Mouse (Mus musculus): ENCODE results near the gene Olfr726. TPM values are rescaled to one million over a fixed set of nuclear protein-coding genes. Genes with fewer than 3 reads are reported as not detected.

Olfr726 gene
- not detected for polyA plus RNA-seq (2012; fragmentation: generic; extraction: Trizol)

DNA sequence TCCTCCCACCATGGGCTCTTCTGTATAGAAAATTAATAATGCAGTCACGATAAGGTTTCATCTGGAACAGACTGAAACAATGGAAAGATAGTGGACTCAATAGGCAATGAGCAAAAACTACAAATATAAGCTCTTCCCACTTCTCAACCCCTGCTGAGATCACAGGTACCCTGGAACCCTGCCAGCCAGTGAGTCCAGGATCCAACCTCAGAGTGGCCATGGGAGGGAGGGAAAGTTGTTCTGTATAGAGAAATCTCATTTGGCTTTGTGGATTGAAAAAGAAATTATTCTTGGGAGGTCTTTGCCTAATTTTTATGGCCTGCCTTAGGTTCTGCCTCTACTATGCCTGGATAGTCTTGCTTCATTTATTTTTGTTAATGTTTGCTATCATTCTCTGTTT lies at the start of gene Olfr726:
Gene Olfr726 (minus strand): TSS at position 101 of the 400 bp plus-strand sequence.
- no peak within 1 kb of the TSS for H3K4me3 ChIP-seq
- no peaks in the 10 kb centered on the region for H3K79me2 ChIP-seq (ENCODE audit: control insufficient read depth, insufficient read depth)
- no peak for TF ChIP-seq TCF12 (IDR thresholded peaks at IDR 0.05; ENCODE audit: insufficient read depth, poor library complexity, severe bottlenecking)
- no peak for TF ChIP-seq POLR2AphosphoS2 (IDR thresholded peaks at IDR 0.05; ENCODE audit: insufficient read length, low read depth)
- no peak for TF ChIP-seq USF1 (IDR thresholded peaks at IDR 0.05; ENCODE audit: low read depth)
- TF ChIP-seq CEBPB (IDR thresholded peaks at IDR 0.05; ENCODE audit: insufficient read depth, poor library complexity, severe bottlenecking): no peak
- no peak for TF ChIP-seq MYOG (IDR thresholded peaks at IDR 0.05; ENCODE audit: control insufficient read depth in 1 of 3, insufficient read depth in 1 of 3, insufficient read length in 2 of 3, low read depth in 2 of 3)
- no peak for TF ChIP-seq MAX (IDR thresholded peaks at IDR 0.05; ENCODE audit: low read depth)
- TF ChIP-seq POLR2A (IDR thresholded peaks at IDR 0.05; ENCODE audit: insufficient read length, low read depth): no peak
- no peak for TF ChIP-seq TCF3 (IDR thresholded peaks at IDR 0.05; ENCODE audit: insufficient read length, low read depth)
- no peak for TF ChIP-seq MYOD1 (IDR thresholded peaks at IDR 0.05; ENCODE audit: control insufficient read depth in 1 of 3, insufficient read length in 2 of 3, low read depth in 2 of 3)
- TF ChIP-seq REST (IDR thresholded peaks at IDR 0.05; ENCODE audit: insufficient read depth, insufficient read length): no peak
- no peak for TF ChIP-seq E2F4 (IDR thresholded peaks at IDR 0.05; ENCODE audit: insufficient read depth)
- TF ChIP-seq SRF (IDR thresholded peaks at IDR 0.05; ENCODE audit: control insufficient read depth, insufficient read length, low read depth): no peak
- no peaks in the 10 kb centered on the region for H3K27me3 ChIP-seq (ENCODE audit: control insufficient read depth, insufficient read depth, insufficient read length)
- no peak within 1 kb of the TSS for H3ac ChIP-seq (ENCODE audit: control insufficient read depth, insufficient read length)
- H3K4me2 ChIP-seq (ENCODE audit: low read depth): no peak within 1 kb of the TSS
- H3K36me3 ChIP-seq (ENCODE audit: control insufficient read depth, insufficient read depth): no peaks in the 10 kb centered on the region

GRCm38 (mm10) chr14:50122886-50123285 lies 32.1 kb upstream of the Olfr726 start, which contains the start of gene Olfr727:
Gene Olfr727, plus strand, starts transcription at chr14:50123186.
- Histone ChIP-seq H3ac (ENCODE audit: control insufficient read depth, insufficient read length) (no peak within 1 kb of the TSS), H3K4me2 (ENCODE audit: low read depth) (no peak within 1 kb of the TSS), H3K4me3 (no peak within 1 kb of the TSS), H3K36me3 (ENCODE audit: control insufficient read depth, insufficient read depth) (no peaks in the 10 kb centered on the region), H3K79me2 (ENCODE audit: control insufficient read depth, insufficient read depth) (no peaks in the 10 kb centered on the region), H3K27me3 (ENCODE audit: control insufficient read depth, insufficient read depth, insufficient read length) (no peaks in the 10 kb centered on the region)
- TF ChIP-seq TCF3 (IDR thresholded peaks at IDR 0.05; ENCODE audit: insufficient read length, low read depth): no peak
- no peak for TF ChIP-seq TCF12 (IDR thresholded peaks at IDR 0.05; ENCODE audit: insufficient read depth, poor library complexity, severe bottlenecking)
- no peak for TF ChIP-seq SRF (IDR thresholded peaks at IDR 0.05; ENCODE audit: control insufficient read depth, insufficient read length, low read depth)
- no peak for TF ChIP-seq CEBPB (IDR thresholded peaks at IDR 0.05; ENCODE audit: insufficient read depth, poor library complexity, severe bottlenecking)
- TF ChIP-seq MYOG (IDR thresholded peaks at IDR 0.05; ENCODE audit: control insufficient read depth in 1 of 3, insufficient read depth in 1 of 3, insufficient read length in 2 of 3, low read depth in 2 of 3): no peak
- no peak for TF ChIP-seq MAX (IDR thresholded peaks at IDR 0.05; ENCODE audit: low read depth)
- no peak for TF ChIP-seq MYOD1 (IDR thresholded peaks at IDR 0.05; ENCODE audit: control insufficient read depth in 1 of 3, insufficient read length in 2 of 3, low read depth in 2 of 3)
- no peak for TF ChIP-seq USF1 (IDR thresholded peaks at IDR 0.05; ENCODE audit: low read depth)
- TF ChIP-seq POLR2A (IDR thresholded peaks at IDR 0.05; ENCODE audit: insufficient read length, low read depth): no peak
- no peak for TF ChIP-seq E2F4 (IDR thresholded peaks at IDR 0.05; ENCODE audit: insufficient read depth)
- TF ChIP-seq POLR2AphosphoS2 (IDR thresholded peaks at IDR 0.05; ENCODE audit: insufficient read length, low read depth): no peak
- no peak for TF ChIP-seq REST (IDR thresholded peaks at IDR 0.05; ENCODE audit: insufficient read depth, insufficient read length)

DNA sequence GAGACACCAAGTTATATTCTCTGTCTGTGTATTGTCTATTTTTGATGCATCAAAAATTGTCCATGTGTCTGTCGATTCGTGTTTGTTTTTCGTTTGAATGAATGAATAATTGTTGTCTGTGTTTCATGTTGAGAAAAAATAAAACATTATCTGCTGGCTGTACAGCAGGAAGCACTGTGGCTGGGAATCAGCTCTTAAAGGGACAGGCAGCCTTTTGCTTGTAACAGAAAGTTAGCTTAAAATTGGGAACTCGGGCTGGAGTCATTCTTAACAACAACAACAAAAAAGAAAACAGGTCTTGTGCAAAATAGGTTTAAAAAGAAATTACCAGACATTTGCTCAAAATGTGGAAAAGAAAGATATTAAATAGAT lies 28.0 kb downstream of the Olfr726 start:
- H3K79me2 ChIP-seq (ENCODE audit: control insufficient read depth, insufficient read depth): no peaks in the 10 kb centered on the region
- H3K36me3 ChIP-seq (ENCODE audit: control insufficient read depth, insufficient read depth): no peaks in the 10 kb centered on the region
- H3ac ChIP-seq (ENCODE audit: control insufficient read depth, insufficient read length): no peak overlapping the region
- no peak overlapping the region for H3K4me2 ChIP-seq (ENCODE audit: low read depth)
- H3K27me3 ChIP-seq (ENCODE audit: control insufficient read depth, insufficient read depth, insufficient read length): no peaks in the 10 kb centered on the region
- TF ChIP-seq MAX (IDR thresholded peaks at IDR 0.05; ENCODE audit: low read depth): no peak
- no peak for TF ChIP-seq POLR2A (IDR thresholded peaks at IDR 0.05; ENCODE audit: insufficient read length, low read depth)
- no peak for TF ChIP-seq USF1 (IDR thresholded peaks at IDR 0.05; ENCODE audit: low read depth)
- no peak for TF ChIP-seq TCF12 (IDR thresholded peaks at IDR 0.05; ENCODE audit: insufficient read depth, poor library complexity, severe bottlenecking)
- TF ChIP-seq TCF3 (IDR thresholded peaks at IDR 0.05; ENCODE audit: insufficient read length, low read depth): no peak
- no peak overlapping the region for H3K4me3 ChIP-seq

DNA sequence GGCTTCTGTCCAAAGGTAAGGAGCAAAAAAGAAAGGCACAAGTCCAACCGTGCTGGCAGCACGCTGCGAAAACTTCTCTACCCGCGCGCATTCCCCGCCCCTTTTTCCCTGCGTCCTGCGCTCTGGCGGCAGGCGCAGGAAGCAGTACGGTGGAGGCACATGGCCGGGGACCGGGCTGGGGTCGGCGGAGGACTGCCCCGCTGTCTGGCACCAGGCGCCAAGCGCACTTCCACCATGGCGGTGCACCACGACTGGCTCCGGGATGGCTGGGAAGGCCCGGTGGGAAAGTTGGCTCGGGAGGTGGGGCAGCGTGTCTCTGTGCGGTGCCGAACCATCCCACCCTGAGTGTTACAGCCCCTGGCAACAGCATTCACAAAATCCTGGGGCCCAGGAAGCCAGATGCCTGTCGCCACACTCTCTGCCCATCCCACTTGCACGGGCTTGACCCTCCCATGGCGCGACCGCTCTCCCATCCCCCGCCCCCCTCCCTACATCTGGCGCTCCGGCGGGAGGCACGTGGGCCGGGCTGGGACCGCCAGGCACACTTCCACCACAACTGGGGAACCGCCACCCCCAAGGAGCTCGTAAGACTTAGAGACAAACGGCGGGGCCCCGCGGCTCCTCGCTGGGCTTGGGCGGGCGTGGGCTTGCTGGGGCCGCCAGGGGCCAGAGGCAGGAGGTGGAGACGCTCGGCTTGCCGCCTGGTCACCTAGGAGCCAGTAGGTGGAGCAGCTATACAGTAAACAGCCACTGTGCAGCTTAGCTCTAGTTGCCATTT lies 28.6 kb downstream of the Olfr726 start:
- Histone ChIP-seq H3K36me3 (ENCODE audit: control insufficient read depth, insufficient read depth) (no peaks in the 10 kb centered on the region), H3K4me3 (no peak overlapping the region), H3ac (ENCODE audit: control insufficient read depth, insufficient read length) (no peak overlapping the region), H3K4me2 (ENCODE audit: low read depth) (no peak overlapping the region), H3K27me3 (ENCODE audit: control insufficient read depth, insufficient read depth, insufficient read length) (no peaks in the 10 kb centered on the region), H3K79me2 (ENCODE audit: control insufficient read depth, insufficient read depth) (no peaks in the 10 kb centered on the region)
- TF ChIP-seq MYOG (IDR thresholded peaks at IDR 0.05; ENCODE audit: control insufficient read depth in 1 of 3, insufficient read depth in 1 of 3, insufficient read length in 2 of 3, low read depth in 2 of 3) (no peak), SRF (IDR thresholded peaks at IDR 0.05; ENCODE audit: control insufficient read depth, insufficient read length, low read depth) (no peak), MYOD1 (IDR thresholded peaks at IDR 0.05; ENCODE audit: control insufficient read depth in 1 of 3, insufficient read length in 2 of 3, low read depth in 2 of 3) (no peak), TCF3 (IDR thresholded peaks at IDR 0.05; ENCODE audit: insufficient read length, low read depth) (no peak), TCF12 (IDR thresholded peaks at IDR 0.05; ENCODE audit: insufficient read depth, poor library complexity, severe bottlenecking) (no peak), MAX (IDR thresholded peaks at IDR 0.05; ENCODE audit: low read depth) (no peak), POLR2AphosphoS2 (IDR thresholded peaks at IDR 0.05; ENCODE audit: insufficient read length, low read depth) (no peak), POLR2A (IDR thresholded peaks at IDR 0.05; ENCODE audit: insufficient read length, low read depth) (no peak), REST (IDR thresholded peaks at IDR 0.05; ENCODE audit: insufficient read depth, insufficient read length) (no peak), E2F4 (IDR thresholded peaks at IDR 0.05; ENCODE audit: insufficient read depth) (no peak), USF1 (IDR thresholded peaks at IDR 0.05; ENCODE audit: low read depth) (no peak), CEBPB (IDR thresholded peaks at IDR 0.05; ENCODE audit: insufficient read depth, poor library complexity, severe bottlenecking) (no peak)

All from myocyte (in vitro differentiated cells).